Mouse (Mus musculus) R1 (cell line): Measurements from ENCODE around the gene Cux1.

Experiments used
- DNase-seq: peaks from one replicate; pipeline ENCODE4 v3.0.0-alpha.2; 2018; ENCODE audit warnings: low read depth, low spot score

Gene Cux1

DNA sequence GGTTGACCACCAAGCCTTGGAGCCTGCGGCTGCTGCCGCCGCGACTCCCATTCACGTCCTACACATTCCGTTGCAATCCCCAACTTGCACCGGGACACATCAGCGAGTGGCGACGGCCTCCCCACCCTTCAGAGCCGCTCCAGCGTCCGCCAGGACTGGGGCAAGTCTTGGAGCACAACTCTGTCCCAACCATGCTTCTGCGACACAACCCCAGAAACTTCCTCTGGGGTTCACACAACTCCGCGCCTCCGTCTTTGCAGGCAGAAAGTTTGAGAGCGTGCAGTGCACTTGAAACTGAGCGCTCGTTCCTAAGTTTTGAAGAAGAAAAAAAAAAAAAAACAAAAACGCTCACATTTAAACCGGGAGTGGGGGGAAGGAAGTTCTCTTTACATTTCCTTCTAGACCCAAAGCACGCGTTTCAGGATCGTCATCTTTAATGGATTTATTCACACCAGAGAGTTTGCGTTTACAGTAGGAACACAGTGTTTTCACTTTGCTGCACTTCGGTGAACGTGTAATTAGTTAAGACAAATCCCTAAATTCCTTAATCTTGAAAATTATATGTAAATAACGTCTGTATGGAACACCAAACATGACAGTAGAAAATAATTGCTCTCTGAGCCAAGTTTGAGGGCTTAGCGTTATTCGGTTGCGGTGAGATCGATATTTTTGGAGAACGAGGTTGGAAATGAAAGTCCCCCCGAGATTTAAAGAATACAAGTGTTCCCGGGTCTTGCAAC is 906 bp upstream of the Cux1 start:
- peak; percentile 79 for DNase-seq

DNA sequence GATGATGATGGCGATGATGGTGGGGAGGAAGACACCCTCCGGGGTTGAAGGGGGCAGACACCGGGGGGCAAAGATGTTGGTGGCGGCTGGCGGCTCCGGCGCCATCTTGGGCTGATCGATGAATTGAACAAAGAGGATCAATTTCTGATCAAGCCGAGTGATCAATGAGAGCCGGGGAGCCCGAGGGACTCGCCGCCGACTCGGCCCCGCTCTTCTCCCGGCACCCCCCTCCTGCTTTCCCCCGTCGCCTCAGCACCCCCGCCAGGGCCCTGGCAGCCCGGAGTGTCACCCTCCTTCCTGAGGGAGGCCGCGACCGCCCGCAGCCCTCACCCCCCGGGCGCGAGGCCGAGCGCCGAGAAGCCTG is 496 bp downstream of the Cux1 start:
- no peak for DNase-seq

DNA sequence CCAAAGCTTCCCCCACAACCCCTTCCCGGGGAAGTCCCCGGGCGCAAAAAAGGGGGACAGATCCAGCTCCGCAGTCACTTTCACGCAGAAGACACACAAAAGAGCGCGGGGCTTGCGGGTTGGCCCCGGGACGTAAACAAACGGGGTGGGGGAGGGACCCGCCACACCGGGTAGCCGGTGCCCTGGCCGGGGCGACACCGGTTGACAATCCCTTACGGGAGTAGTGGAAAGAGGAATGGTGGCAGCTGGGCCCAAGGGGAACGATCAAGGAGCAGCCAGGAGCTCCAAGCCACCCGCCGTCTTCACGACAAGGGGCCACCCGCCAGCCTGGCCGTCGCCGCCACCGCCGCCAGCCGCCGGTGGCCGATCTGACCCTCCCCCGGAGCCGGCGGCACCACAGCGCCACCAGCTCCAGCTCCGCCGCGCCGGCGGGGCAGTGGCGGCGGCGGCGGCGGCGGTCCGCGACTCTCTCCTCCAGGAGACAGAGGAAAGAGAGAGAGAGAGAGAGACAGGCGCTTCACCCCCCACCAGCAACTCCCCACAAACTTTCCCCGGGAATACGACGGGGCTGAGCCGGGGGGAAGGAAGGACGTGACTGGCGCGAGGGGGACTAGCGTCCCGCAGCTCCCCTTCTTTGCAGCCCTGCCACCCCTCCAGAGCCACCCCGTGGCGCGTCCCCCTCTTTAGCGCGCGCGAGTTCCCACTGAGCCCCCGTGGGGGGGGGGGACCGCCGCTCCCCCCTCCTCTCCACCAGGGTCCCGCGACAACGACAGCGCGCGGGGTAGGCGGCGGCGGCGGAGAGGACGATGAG is 1.1 kb downstream of the Cux1 start:
- DNase-seq, result peak; percentile 57

DNA sequence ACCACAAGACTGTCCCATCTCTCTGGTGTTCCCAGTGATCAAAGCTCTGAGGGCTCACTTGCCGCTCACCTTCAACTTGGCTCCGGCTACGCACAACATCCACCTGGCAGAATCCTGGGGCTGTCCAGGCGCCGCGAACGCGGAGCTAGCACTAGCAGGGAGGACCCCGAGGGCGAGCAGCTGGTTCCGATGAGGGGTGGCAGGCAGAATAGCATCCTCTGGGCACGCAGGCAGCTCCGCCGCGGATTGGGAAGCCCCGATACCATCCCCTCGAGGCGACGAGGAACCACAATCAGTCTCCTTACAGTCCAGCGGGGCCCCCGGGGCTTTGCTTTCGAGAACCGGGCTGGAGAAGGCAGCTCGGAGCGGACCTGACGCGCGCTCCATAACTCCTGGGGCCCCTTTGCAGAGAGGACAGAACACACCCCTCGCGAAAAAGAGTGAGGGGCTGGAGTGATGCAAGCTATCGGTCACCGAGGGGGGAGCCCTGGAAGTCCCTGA is 1.9 kb downstream of the Cux1 start:
- peak; percentile 23 for DNase-seq

DNA sequence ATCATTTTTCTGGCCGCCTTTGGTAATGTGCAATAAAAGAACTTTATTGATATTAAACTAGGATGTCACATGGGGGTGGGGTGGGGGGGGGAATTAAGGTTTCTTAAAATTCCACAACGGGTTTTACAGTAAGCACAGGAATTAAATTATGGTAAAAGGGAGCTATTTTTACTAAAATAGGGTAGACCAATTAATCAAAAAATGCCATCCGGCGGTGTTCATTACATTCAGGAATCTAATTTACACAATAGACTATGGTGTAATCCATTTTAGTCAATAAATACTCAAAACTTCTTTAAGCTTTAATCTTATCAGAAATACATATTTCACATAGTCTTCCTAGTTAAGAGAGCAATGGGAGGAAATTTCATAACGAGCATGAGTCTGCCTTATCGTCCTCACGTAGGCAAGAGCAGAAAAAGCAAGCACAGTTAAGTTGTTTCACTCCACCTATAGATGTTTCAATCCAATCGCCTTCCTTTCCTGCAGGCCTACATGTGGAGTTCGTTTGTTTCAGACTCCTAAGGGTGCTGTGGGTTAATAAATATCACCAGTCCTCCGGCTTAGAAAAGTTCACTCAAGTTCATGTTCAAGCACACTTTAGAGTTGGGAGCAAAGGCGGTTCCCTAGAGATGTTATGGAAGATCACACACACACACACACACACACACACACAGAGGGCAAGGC is 2.5 kb downstream of the Cux1 start:
- DNase-seq, result no peak

DNA sequence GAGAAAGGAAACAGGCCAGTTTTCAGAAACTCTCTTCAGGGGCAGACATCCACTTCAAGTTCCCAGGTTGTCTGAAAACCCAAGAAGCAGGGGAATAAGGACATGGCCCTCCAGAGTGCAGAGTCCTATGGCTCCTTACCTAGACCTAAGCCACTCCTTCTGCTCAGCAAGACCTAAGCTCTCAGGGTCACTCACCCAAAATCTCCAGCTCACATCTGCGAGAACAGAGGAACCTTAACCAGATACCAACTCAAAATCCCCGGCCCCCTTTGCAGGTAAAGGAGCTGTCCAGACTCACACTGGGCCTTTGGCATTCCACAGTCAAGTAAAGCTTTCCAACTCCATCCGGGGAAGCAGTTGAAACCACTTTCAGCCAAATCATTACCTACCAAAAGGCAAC is 3.3 kb downstream of the Cux1 start:
- DNase-seq, result peak; percentile 23

DNA sequence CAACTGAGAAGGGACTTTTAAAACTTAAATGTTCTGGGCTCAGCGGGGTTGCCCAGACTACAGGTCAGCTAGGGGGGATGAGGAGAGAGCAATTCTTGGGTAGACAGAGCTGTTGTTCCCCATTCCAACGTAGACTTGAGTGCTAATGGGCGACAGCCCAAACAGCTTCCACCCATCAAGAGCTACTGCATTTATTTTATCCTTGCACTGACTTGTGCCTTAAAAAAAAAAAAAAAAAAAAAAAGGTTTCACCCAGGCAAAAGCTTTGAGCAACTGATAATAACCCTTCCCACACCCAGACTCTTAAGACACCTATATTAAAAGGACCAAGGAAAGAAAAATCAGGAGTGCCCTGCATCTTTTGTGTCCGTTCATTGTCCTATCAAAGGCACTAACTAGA is 4.2 kb downstream of the Cux1 start:
- no peak for DNase-seq

DNA sequence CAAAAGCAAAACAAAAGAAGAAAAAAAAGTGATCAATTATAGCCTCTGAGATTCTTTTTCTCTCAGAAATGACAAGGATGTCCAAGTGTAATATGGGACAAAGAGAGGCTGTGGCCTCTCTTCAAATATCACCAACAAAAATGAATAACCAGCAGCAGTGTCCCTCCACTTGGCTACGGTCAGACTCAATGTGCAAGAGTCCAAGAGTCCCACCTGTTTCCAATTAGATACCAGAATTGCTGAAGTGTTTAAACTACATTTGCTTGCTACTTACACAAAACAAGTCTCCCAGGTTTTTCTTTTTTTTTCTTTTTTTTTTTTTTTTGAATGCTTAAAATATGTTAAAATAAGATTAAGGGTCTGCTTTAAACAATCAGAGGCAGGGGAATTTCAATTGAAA is 5.1 kb downstream of the Cux1 start:
- DNase-seq, result no peak

DNA sequence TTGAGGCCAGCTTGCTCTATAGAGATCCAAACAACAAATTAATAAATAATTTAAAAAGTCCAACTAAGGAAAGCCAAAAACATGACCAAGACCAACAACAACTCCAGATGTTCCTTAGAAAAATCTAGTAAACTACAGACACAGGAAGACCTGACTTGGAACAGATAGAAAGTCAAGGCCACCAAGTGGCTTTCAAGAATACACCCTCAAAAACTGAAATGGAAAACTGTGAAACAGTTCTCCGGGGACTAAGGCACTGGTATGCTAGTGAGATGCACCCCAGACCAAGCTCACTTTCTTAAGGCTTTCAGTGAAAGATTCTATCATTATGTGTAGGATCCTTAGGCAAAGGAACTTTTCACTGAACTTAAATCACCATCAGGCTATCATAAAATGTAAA is 5.6 kb downstream of the Cux1 start:
- DNase-seq, result no peak

DNA sequence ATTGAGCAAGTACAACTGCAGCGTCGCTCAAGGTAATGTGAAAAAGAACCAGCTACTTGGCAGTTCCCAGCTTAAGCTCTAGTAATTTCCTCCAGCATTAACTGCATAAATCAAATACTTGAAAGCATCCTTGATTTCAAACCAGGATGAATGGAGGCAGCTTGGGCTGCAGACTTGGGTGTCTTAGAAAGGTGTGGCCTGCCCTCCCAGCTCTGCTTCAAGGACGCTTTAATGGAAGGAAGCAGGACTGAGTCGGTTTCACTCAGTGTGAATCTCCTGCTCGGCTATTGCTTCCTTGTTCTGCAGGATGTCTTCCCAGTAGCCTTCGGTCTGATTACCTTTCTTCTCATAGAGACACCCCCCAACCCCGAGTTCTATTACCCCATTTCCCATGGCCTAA is 6.6 kb downstream of the Cux1 start:
- peak; percentile 41 for DNase-seq

DNA sequence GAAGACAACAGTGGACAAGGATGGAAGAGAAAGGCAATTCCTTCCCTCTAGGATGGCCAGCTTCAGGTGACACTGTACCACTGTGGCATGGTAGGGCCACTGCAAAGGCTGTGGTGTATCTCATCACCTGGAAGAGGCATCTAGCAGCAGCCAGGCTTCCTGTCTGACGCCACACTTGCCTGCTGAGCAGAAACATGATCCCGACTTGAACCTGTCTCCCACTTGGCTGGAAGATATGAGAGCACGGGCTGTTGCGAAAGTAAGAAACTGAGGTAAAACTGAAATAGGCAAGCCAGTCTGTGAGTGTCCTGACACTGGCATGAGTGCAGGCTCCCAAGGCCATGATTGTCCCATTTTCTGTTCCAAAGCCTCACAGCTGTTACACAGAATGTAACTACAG is 9.8 kb downstream of the Cux1 start:
- no peak for DNase-seq

DNA sequence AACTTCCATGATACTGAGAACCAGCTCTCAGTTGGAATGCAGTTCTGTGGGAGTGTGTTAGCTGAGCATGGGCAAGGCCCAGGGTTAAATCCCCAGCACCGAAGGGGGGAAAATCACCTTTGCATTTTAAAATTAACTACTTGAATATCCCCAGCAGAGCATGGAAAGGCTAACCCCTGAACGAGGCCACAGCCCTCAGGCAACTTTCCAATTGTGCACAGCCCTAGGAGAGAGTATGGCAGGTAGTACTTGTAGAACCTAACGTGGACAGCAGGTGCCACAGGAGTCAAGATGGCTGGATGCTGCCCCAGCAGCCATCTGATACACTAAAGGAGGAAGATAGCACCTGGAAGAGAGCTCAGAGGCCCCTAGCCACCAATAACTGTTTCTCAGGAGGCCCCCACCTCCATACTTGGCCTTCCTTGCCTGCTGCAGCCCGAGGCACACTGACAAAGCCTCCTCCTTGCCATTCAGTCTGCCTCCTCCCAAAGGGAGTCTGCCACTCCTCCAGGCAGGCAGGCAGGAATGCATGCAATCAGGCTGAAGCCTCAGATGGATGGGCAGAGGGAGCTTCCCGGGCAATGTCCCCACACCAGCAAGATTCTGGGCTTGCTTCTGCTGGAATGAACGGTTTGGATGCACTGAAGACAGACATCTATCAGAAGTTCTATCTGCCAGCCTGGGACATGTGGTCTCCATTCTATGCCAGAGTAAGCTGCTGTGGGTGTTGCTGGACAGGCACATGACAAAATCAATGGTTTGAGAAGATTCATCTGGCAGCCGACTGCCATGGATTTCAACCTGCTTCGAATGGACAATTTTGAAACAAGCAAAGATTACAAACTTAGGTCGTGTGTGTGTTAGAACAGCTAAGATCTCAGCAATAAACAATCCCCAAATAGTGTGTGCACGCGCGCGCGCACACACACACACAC is 10.7 kb downstream of the Cux1 start:
- no peak for DNase-seq

DNA sequence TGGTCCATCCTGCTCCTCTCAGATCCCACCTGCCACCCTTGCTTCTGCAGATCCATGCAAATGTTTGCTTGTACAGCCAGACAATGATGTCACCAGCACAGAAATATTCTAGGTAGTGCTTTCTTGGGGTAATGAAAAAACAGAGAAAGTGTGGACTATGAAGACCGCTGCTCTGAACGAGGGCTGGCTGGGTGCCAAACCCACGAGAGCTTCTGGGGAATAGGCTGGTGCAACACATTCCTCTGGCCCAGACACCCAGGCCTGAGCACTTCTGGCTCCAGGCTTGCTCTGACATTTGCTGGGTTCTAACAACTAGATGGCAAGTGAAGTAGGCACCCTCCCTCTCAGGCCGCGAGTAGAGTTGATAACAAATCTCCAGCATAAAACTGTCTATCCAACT is 11.6 kb downstream of the Cux1 start:
- no peak for DNase-seq

DNA sequence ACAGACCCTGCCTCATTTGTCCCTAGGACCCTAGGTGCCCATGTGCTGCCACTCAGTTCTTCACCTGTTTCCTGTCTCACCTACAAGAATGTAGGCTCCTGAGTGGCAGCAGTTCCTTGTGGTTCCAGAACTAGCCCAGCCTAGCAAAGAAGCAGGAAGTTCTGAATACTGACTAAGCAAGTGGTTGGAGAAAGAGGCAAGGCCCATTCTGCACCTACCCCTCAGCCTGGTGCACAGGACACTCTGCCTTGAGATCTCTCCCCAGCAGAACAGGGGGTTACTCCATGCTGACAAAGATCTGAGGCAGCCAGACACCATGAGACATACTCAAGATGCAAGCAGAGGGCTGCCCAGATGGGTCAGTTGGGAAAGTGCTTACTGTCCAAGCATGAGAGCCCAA is 14.5 kb downstream of the Cux1 start:
- no peak for DNase-seq

DNA sequence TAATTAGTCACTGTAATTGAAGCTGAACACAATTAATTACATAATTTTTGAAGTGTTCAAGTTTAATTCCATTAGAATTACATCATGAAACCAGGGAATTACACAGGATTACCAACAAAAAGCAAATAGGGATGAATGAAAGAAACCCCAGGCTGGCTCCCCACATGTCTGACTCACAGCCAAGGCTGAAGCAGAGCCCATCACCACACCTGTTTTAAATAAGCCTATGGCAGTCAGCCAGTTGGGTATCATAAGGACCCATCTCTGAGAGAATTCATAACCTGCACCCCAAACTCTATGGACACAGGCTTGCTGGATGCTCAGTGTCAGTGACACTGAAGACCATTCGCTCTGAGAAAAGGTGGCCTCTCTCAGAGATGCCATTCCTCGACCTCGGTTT is 15.2 kb downstream of the Cux1 start:
- no peak for DNase-seq

DNA sequence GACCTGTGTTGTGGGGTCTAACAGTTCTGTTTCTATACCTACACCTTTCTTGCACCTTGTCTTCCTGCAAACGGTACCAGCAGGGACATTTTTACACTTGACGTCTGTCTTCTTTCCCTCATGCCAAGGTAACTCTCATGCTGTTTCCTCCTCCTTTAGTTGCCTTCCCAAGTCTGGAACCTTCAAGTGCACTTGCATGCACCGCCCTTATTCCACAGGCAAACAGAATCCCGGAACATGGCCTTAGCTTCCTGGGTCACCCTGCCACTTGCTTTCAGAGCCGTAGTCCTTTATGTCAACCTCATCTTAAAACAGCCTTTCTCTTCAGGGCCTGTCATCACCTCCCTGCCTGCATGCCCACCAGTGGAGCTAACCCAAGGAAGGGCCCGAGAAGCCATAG is 15.7 kb downstream of the Cux1 start:
- no peak for DNase-seq

DNA sequence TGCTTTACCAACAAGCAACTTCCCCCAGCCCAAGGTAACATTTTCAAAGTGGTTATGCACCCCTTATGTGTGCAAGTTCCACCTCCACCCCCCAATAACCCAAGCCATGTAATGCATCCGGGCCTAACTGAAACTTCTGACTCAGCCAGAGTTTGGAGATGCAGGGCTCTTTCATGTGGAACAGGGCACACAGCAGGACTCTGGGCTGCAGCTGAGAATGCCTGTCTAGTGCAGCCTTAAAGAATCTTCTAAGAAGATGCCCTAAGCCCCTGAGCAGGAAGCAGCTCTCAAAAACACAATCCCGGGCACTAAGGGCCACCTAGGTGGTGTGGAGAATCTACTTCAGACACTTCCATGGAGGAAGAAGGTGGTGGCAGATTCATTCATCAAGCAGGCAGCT is 16.6 kb downstream of the Cux1 start:
- DNase-seq, result peak; percentile 28

DNA sequence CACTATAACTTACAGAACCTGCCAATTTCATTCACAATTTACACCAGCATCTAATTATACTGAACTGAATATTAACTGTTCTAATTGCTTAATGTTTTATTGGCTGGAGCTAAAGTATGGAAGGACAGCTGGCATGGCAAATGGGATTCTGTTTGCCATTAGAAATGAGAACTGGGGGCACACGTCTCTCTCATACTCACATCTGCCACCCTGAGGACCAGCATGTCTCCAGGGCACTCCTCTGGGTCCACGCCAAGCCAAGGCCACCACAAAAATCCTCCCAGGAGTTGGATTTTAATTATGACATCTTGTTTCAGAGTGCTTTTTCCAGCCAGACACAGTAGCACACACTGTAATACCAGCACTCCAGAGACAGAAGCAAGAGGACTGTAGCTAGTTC is 18.5 kb downstream of the Cux1 start:
- DNase-seq, result no peak

DNA sequence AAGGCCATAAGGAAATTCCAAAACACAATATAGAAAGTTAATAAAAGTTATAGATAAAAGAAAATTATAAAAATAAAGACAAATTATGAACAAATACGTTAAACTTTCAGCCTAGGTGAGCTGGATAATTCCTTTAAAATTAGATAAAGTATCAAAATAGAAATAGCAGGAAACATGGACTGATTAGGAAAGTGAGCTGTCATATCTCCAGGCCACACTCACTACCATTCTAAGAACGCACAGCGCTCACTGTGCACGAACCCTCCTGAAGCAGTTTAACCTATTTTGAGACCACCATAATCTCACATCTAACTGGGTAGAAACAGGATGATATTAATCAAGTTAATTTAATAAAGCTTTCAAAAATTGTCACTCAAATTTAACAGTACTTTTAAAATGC is 22.2 kb downstream of the Cux1 start:
- DNase-seq, result no peak

DNA sequence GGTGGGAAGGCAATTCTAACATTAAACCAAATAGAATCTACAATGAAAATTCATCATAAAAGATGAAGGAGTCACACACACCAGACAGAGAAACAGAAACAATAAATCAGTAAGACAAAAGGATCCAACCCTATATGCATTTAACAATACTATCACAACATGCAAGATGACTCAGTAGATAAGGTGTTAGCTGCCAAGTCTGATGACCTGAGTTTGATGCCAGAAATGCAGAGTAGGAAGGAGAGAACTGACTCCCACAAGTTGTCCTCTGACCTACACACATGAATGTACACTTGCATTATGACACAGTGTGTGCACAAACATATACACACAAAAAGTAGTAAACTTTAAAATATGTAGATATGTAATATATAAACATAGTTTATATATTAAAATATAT is 24.1 kb downstream of the Cux1 start:
- no peak for DNase-seq

DNA sequence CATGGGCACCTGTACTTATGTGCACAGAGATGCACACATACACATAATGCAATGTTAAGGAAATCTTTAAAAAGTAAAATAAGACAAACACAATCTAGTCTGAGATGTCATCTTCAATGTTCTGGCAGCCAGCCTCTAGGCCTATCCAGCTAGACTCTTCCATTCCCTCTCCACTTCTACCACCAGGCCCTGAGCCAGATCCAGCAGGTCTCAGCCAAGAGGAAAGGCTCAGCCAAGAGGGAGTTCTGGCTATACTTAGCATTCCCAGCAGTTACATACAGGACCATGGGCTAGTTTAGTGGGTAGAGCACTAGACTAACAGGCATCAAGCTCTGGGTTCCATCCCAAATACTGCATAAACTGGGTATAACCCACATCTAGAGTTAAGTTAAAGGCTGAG is 26.3 kb downstream of the Cux1 start:
- no peak for DNase-seq
